Mouse (Mus musculus) bone marrow macrophage, adult 2 months (primary cell): ENCODE results near the gene Thumpd3. TPM values are rescaled to one million over a fixed set of nuclear protein-coding genes. Genes with fewer than 3 reads are reported as not detected.

ENCODE experiments used
- H3K27ac ChIP-seq: 2 replicates; pipeline ENCODE4 v1.5.1; 2012; ENCODE audit warnings: low read depth, low read length; ENCODE audit not compliant: insufficient read depth
- H3K4me1 ChIP-seq: 2 replicates; pipeline ENCODE4 v1.6.1; 2012; ENCODE audit warnings: low read length; ENCODE audit not compliant: control insufficient read depth, insufficient read depth
- H3K4me3 ChIP-seq: 2 replicates; pipeline ENCODE4 v1.5.1; 2012; ENCODE audit warnings: mild to moderate bottlenecking, low read length, moderate library complexity; ENCODE audit not compliant: insufficient read depth
- CTCF ChIP-seq: IDR thresholded peaks from 2 replicates; pipeline ENCODE4 v1.5.1; 2012; ENCODE audit warnings: low read depth, mild to moderate bottlenecking, low read length, moderate library complexity
- POLR2A ChIP-seq: IDR thresholded peaks from 2 replicates; pipeline ENCODE4 v1.6.1; 2012; ENCODE audit warnings: mild to moderate bottlenecking, low read depth, low read length, borderline replicate concordance
- polyA plus RNA-seq: library from polyadenylated mRNA; stranded (reverse); fragments of >200 nt; gene quantifications from 2 replicates; pipeline ENCODE4 v1.2.4, GENCODE M21; 2012; ENCODE audit not compliant: missing spikeins, insufficient read depth, insufficient read length

Thumpd3 gene
- polyA plus RNA-seq, 1 experiment = 28.4 TPM

GRCm38 (mm10) chr6:113099640-113100289 lies 53.7 kb downstream of the Thumpd3 start:
- TF ChIP-seq CTCF = no peak
- no peak for TF ChIP-seq POLR2A
- H3K4me1 ChIP-seq = peaks cover 26% of the 10 kb centered on the region
- peak overlapping the region; percentile 52 for H3K27ac ChIP-seq
- H3K4me3 ChIP-seq = no peak overlapping the region

DNA sequence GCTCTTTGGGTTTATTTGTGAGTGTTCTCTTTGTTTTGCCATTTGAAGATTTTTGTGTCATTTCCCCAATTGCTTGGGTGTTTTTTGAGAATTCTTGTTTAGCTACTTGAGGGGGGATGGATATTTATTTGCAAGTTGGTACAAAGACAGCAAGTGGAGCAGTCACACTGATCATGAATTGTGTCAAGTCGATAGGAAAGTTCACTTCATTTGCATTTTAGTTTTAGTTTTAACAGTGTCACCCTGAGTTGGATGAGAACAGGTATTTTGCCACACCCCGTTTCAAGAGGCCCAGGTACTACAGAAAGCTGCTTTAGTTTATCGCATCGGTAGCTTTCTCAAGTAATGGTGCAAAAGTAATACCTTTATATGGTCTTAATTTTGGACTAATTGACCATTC lies 56.5 kb downstream of the Thumpd3 start:
- no peak overlapping the region for H3K4me3 ChIP-seq
- peaks cover 18% of the 10 kb centered on the region for H3K4me1 ChIP-seq
- TF ChIP-seq CTCF = no peak
- TF ChIP-seq POLR2A = no peak
- H3K27ac ChIP-seq = peak overlapping the region; percentile 23; the same call in 1 of the 2 replicates

GRCm38 (mm10) chr6:113103765-113104164 lies 57.7 kb downstream of the Thumpd3 start:
- TF ChIP-seq POLR2A (no peak), CTCF (no peak)
- Histone ChIP-seq H3K4me1 (peaks cover 11% of the 10 kb centered on the region), H3K4me3 (no peak overlapping the region), H3K27ac (no peak overlapping the region)

GRCm38 (mm10) chr6:113109378-113109777 lies 63.4 kb downstream of the Thumpd3 start:
- no peak overlapping the region for H3K27ac ChIP-seq
- TF ChIP-seq POLR2A (no peak), CTCF (no peak)
- H3K4me1 ChIP-seq = no peaks in the 10 kb centered on the region
- no peak overlapping the region for H3K4me3 ChIP-seq

- no peak overlapping the region for H3K27ac ChIP-seq
- no peak for TF ChIP-seq CTCF
- no peak for TF ChIP-seq POLR2A
- no peak overlapping the region for H3K4me3 ChIP-seq
- no peaks in the 10 kb centered on the region for H3K4me1 ChIP-seq
Observed at GRCm38 (mm10) chr6:113109956-113110355, 63.9 kb downstream of the Thumpd3 start.

Other genes starting within 250 kb of the Thumpd3 start
- gene Srgap3, start 99.0 kb upstream of the Thumpd3 start, polyA plus RNA-seq = 2.3 and 2.9 TPM in 2 replicates
- 60.6 and 63.7 TPM in 2 replicates for gene Setd5, start 31.1 kb downstream of the Thumpd3 start, polyA plus RNA-seq
- 0.81 TPM in 1 of 2 replicates, not detected in the other for gene Lhfpl4, start 149.2 kb downstream of the Thumpd3 start, polyA plus RNA-seq
- 59.2 and 60.2 TPM in 2 replicates for gene Mtmr14, start 191.6 kb downstream of the Thumpd3 start, polyA plus RNA-seq
- not detected in 2 replicates for gene Cpne9, start 236.1 kb downstream of the Thumpd3 start, polyA plus RNA-seq